Mouse (Mus musculus): ENCODE measurements around the gene Sh3bgr. TPM values are rescaled to one million over a fixed set of nuclear protein-coding genes. Genes with fewer than 3 reads are reported as not detected.

The Sh3bgr gene
- total RNA-seq, 1 experiment from 2014 or later, result 0.82 TPM

Other genes starting within 250 kb of the Sh3bgr start
- 60.0 and 66.6 TPM in 2 replicates for gene Psmg1, start 209.5 kb upstream of the Sh3bgr start, total RNA-seq (2017)
- gene Brwd1, start 117.9 kb upstream of the Sh3bgr start, total RNA-seq (2017), result 61.2 and 62.8 TPM in 2 replicates
- gene Hmgn1, start 72.7 kb upstream of the Sh3bgr start, total RNA-seq (2017), result 215 and 429 TPM in 2 replicates
- gene Wrb, start 55.0 kb upstream of the Sh3bgr start, total RNA-seq (2017), result 11.9 and 27.9 TPM in 2 replicates
- gene Lca5l, start 8.2 kb upstream of the Sh3bgr start, total RNA-seq (2017), result 0.18 TPM in 1 of 2 replicates, not detected in the other
- 0.59 and 0.87 TPM in 2 replicates for gene B3galt5, start 35.4 kb downstream of the Sh3bgr start, total RNA-seq (2017)
- gene Itgb2l, start 243.2 kb downstream of the Sh3bgr start, total RNA-seq (2017), result 0.97 and 4.9 TPM in 2 replicates